Mouse (Mus musculus) megakaryocyte, embryonic 14.5 days (primary cell): ENCODE data around the gene Etv2.

Experiments
- FLI1 ChIP-seq: IDR thresholded peaks from 2 replicates; pipeline ENCODE4 v1.6.1; 2012; ENCODE audit warnings: low read length, inconsistent platforms, mixed read lengths
- GATA1 ChIP-seq: IDR thresholded peaks from 3 replicates; pipeline ENCODE4 v1.6.1; 2012; ENCODE audit warnings: mixed read lengths, low read length, inconsistent platforms, borderline replicate concordance

- TF ChIP-seq FLI1 (no peak), GATA1 (no peak)
Measured at GRCm38 (mm10) chr7:30596811-30597210, 38.8 kb downstream of the Etv2 start.
